Mouse (Mus musculus): Measurements from ENCODE around the gene Rnf222. TPM values are rescaled to one million over a fixed set of nuclear protein-coding genes. Genes with fewer than 3 reads are reported as not detected.

The Rnf222 gene
- total RNA-seq (2014; rRNA removed) (0.11 TPM in 1 of 2 replicates, not detected in the other), polyA plus RNA-seq (2015; fragmentation: Nextera tagmentation; extraction: Ambion mirVana) (not detected in 2 replicates)

- no peak for ATAC-seq (ENCODE audit: low FRiP score)
- no peak within 1 kb of the TSS for H3K4me3 ChIP-seq (ENCODE audit: low read depth, low read length)
- H3K36me3 ChIP-seq (ENCODE audit: insufficient read depth, low read length) = no peaks in the 10 kb centered on the region
- WGBS = 32% methylated on average over 6 of the region's 6 CpGs
- no peak for TF ChIP-seq CTCF (IDR thresholded peaks at IDR 0.05)
- no peaks in the 10 kb centered on the region for H3K4me1 ChIP-seq (ENCODE audit: insufficient read depth, low read length)
- no peaks in the 10 kb centered on the region for H3K9me3 ChIP-seq (ENCODE audit: low read length)
- H3K27ac ChIP-seq (ENCODE audit: low read depth, low read length) = no peak within 1 kb of the TSS
- H3K27me3 ChIP-seq (ENCODE audit: insufficient read depth, low read length) = no peaks in the 10 kb centered on the region
- no peak within 1 kb of the TSS for H3K4me2 ChIP-seq (ENCODE audit: low read depth, low read length, poor library complexity, severe bottlenecking)
- DNase-seq (ENCODE audit: low spot score) = no peak
- no peak within 1 kb of the TSS for H3K9ac ChIP-seq (replicated peaks; ENCODE audit: low read length, poor library complexity, severe bottlenecking)
Measured at GRCm38 (mm10) chr11:68888253-68888652, at the start of gene Rnf222. Rnf222 (plus strand) TSS chr11:68888553.

DNA sequence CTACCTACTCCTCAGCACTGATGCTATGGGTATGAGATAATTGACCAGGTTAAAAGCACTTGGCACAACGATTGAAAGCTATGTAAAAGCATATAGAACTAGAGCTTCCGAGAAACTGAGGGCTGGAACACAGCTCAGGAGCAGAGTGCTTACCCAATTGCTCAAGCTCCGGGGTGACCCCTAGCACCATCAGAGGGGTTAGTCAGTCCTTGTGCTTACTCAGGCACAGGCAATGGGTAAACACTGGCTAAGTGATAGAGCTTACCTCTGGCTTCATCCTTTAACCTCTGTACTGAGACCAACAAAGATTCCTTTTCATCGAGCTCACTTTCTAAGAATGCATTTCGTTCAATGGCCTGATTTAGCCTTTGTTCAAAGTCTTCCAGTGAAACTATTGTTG is 48.7 kb upstream of the Rnf222 start:
- 75% methylated on average over 5 of the region's 5 CpGs for WGBS
- Histone ChIP-seq H3K36me3 (ENCODE audit: insufficient read depth, low read length) (peaks cover 43% of the 10 kb centered on the region), H3K4me3 (ENCODE audit: low read depth, low read length) (no peak overlapping the region), H3K9me3 (ENCODE audit: low read length) (no peaks in the 10 kb centered on the region), H3K4me2 (ENCODE audit: low read depth, low read length, poor library complexity, severe bottlenecking) (no peak overlapping the region), H3K27ac (ENCODE audit: low read depth, low read length) (no peak overlapping the region), H3K27me3 (ENCODE audit: insufficient read depth, low read length) (no peaks in the 10 kb centered on the region), H3K4me1 (ENCODE audit: insufficient read depth, low read length) (no peaks in the 10 kb centered on the region), H3K9ac (replicated peaks; ENCODE audit: low read length, poor library complexity, severe bottlenecking) (no peak overlapping the region)
- no peak for TF ChIP-seq CTCF (IDR thresholded peaks at IDR 0.05)
- DNase-seq (ENCODE audit: low spot score) (no peak), ATAC-seq (ENCODE audit: low FRiP score) (no peak)

GRCm38 (mm10) chr11:68850862-68851261 is 37.5 kb upstream of the Rnf222 start:
- ATAC-seq (ENCODE audit: low FRiP score) (no peak), DNase-seq (ENCODE audit: low spot score) (no peak)
- Histone ChIP-seq H3K4me1 (ENCODE audit: insufficient read depth, low read length) (peaks cover 4% of the 10 kb centered on the region; the same call in 1 of the 2 replicates), H3K9ac (replicated peaks; ENCODE audit: low read length, poor library complexity, severe bottlenecking) (no peak overlapping the region), H3K27ac (ENCODE audit: low read depth, low read length) (no peak overlapping the region), H3K4me2 (ENCODE audit: low read depth, low read length, poor library complexity, severe bottlenecking) (no peak overlapping the region), H3K27me3 (ENCODE audit: insufficient read depth, low read length) (no peaks in the 10 kb centered on the region), H3K36me3 (ENCODE audit: insufficient read depth, low read length) (no peaks in the 10 kb centered on the region), H3K4me3 (ENCODE audit: low read depth, low read length) (no peak overlapping the region), H3K9me3 (ENCODE audit: low read length) (no peaks in the 10 kb centered on the region)
- no peak for TF ChIP-seq CTCF (IDR thresholded peaks at IDR 0.05)
- 86% methylated on average over 7 of the region's 7 CpGs for WGBS

DNA sequence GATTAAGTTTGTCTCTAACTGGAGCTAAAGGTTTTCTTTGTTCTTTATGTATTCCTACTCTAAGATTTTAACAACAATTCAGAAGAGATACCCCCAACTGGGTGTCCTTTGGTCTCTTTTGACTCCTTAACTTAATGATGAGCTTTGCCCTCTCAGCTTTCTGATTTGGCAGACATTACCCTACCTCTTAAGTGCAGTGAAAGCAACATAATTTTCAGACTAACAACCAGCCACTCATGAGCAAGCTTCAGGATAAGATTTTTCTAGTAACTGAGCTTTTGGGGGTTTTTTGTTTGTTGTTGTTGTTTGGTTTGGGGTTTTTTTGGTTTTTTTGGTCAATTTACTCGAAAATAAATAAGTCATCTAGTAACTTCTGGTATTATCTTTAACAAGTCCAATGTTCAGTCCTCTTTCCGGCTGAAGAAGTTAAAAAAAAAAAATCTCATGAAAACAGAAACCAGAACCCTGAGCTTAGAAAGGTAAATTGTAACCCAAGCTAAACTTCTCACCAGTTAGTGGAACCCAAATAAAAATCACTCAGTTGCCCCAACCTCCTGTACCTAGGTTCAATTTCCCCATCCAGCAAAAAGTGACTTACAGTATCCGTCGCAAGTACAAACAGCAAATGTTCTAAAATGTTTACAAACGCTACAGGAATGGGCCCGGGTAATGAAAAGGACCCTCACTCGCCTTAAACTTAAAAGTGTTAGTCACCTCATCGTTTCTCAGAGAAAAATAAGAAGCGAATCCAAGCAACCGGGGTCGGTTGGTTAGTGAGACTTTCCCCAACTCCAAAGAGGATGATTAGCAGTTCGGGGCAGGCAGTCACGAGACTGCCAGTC is 36.5 kb upstream of the Rnf222 start:
- Histone ChIP-seq H3K27me3 (ENCODE audit: insufficient read depth, low read length) (no peaks in the 10 kb centered on the region), H3K4me2 (ENCODE audit: low read depth, low read length, poor library complexity, severe bottlenecking) (peak overlapping the region; percentile 72), H3K9me3 (ENCODE audit: low read length) (no peaks in the 10 kb centered on the region), H3K9ac (replicated peaks; ENCODE audit: low read length, poor library complexity, severe bottlenecking) (peak overlapping the region; percentile 92), H3K4me3 (ENCODE audit: low read depth, low read length) (peak overlapping the region; percentile 98), H3K36me3 (ENCODE audit: insufficient read depth, low read length) (no peaks in the 10 kb centered on the region), H3K4me1 (ENCODE audit: insufficient read depth, low read length) (peaks cover 4% of the 10 kb centered on the region; the same call in 1 of the 2 replicates), H3K27ac (ENCODE audit: low read depth, low read length) (peak overlapping the region; percentile 93)
- ATAC-seq (ENCODE audit: low FRiP score) (no peak), DNase-seq (ENCODE audit: low spot score) (no peak)
- 6% methylated on average over 13 of the region's 13 CpGs for WGBS
- no peak for TF ChIP-seq CTCF (IDR thresholded peaks at IDR 0.05)

DNA sequence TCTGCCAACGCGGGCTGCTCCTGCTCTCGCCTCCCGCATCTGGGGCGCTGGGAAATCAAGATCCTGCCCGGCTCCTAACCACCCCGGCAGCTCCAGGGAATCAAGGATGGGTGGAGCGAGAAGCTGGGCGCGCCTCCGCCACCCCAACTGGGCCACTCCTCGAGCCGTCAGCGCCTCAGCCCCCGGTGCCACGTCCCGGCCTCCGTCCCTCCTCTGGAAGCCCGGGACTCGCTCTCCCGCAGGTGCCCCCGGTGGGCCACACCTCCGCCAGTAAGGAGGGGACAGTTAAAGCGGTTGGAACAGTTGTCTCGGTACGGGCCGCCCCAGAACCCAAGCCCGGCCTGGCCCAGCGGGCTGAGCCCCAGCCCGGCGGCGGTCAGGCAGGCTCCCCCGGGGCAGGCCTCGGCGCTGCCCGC is 35.9 kb upstream of the Rnf222 start:
- DNase-seq (ENCODE audit: low spot score) (peak; percentile 44), ATAC-seq (ENCODE audit: low FRiP score) (peak; percentile 45)
- peak overlapping the region; percentile 93 for H3K27ac ChIP-seq (ENCODE audit: low read depth, low read length)
- H3K4me3 ChIP-seq (ENCODE audit: low read depth, low read length) = peak overlapping the region; percentile 98
- TF ChIP-seq CTCF (IDR thresholded peaks at IDR 0.05) = no peak
- no peaks in the 10 kb centered on the region for H3K36me3 ChIP-seq (ENCODE audit: insufficient read depth, low read length)
- no peaks in the 10 kb centered on the region for H3K27me3 ChIP-seq (ENCODE audit: insufficient read depth, low read length)
- 0% methylated on average over 31 of the region's 36 CpGs for WGBS
- no peaks in the 10 kb centered on the region for H3K9me3 ChIP-seq (ENCODE audit: low read length)
- H3K9ac ChIP-seq (replicated peaks; ENCODE audit: low read length, poor library complexity, severe bottlenecking) = peak overlapping the region; percentile 92
- peaks cover 4% of the 10 kb centered on the region; the same call in 1 of the 2 replicates for H3K4me1 ChIP-seq (ENCODE audit: insufficient read depth, low read length)
- peak overlapping the region; percentile 72 for H3K4me2 ChIP-seq (ENCODE audit: low read depth, low read length, poor library complexity, severe bottlenecking)

DNA sequence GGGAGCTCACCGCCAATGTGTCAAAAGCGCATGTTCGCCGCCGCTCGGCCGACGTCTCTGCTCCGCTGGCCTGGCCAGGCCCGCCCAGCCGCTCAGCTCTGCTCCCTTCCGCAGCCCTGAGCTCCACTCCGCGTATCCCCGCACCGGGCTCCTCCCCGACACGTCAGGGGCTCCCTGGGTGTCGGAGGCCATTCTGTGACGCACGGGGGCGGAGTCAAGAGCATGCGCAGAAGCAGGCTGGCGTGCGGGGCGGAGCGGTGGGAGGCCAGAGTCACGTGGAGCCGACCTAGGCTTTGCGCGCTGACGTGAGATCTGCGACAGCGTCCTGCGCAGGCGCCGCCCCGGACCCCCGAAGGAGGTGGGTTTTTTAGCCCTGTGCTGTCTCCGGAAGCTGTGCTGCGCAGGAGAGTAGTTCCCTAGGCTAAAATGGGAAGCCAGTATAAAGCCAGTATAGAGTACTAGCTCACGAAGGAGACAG is 35.4 kb upstream of the Rnf222 start:
- Histone ChIP-seq H3K4me2 (ENCODE audit: low read depth, low read length, poor library complexity, severe bottlenecking) (peak overlapping the region; percentile 72), H3K9me3 (ENCODE audit: low read length) (no peaks in the 10 kb centered on the region), H3K27ac (ENCODE audit: low read depth, low read length) (peak overlapping the region; percentile 93), H3K9ac (replicated peaks; ENCODE audit: low read length, poor library complexity, severe bottlenecking) (peak overlapping the region; percentile 92), H3K27me3 (ENCODE audit: insufficient read depth, low read length) (no peaks in the 10 kb centered on the region), H3K4me3 (ENCODE audit: low read depth, low read length) (peak overlapping the region; percentile 98), H3K4me1 (ENCODE audit: insufficient read depth, low read length) (peaks cover 4% of the 10 kb centered on the region; the same call in 1 of the 2 replicates), H3K36me3 (ENCODE audit: insufficient read depth, low read length) (no peaks in the 10 kb centered on the region)
- ATAC-seq (ENCODE audit: low FRiP score) (peak; percentile 99), DNase-seq (ENCODE audit: low spot score) (peak; percentile 99)
- TF ChIP-seq CTCF (IDR thresholded peaks at IDR 0.05) = peak; percentile 12; the same call in 1 of the 2 replicates
- under 1% methylated on average over 42 of the region's 42 CpGs for WGBS

Data from midbrain, postnatal 0 days (tissue).